Mouse (Mus musculus) forebrain, postnatal 0 days (tissue): ENCODE measurements around the gene B4galt4. TPM values are rescaled to one million over a fixed set of nuclear protein-coding genes. Genes with fewer than 3 reads are reported as not detected.
"Not testable (repeated sequence)": the region's sequence is repeated elsewhere in the genome, so short reads cannot be mapped to it uniquely, and the experiment has no call there.

Experiments
- ATAC-seq: fragments of 200-750 bp; cut with Nextera tagmentation; 2 replicates; pipeline ENCODE4 v1.8.0; 2017; ENCODE audit warnings: mild to moderate bottlenecking, moderate library complexity
- DNase-seq: peaks from one replicate; pipeline ENCODE4 v3.0.0-alpha.2; 2015
- H3K27ac ChIP-seq: fragments of 300-500 bp; sonication (generic); 2 replicates; pipeline ENCODE4 v1.5.1; 2014; ENCODE audit warnings: low read depth, mild to moderate bottlenecking, antibody characterized with exemption, low read length, moderate library complexity, mixed read lengths
- H3K27me3 ChIP-seq: fragments of 300-500 bp; sonication (generic); 2 replicates; pipeline ENCODE4 v1.6.1; 2014; ENCODE audit warnings: mild to moderate bottlenecking, low read length, mixed read lengths; ENCODE audit not compliant: insufficient read depth
- H3K36me3 ChIP-seq: fragments of 300-500 bp; sonication (generic); 2 replicates; pipeline ENCODE4 v1.6.1; 2014; ENCODE audit warnings: mild to moderate bottlenecking, moderate library complexity; ENCODE audit not compliant: insufficient read depth
- H3K4me1 ChIP-seq: fragments of 300-500 bp; sonication (generic); 2 replicates; pipeline ENCODE4 v1.6.1; 2014; ENCODE audit warnings: antibody characterized with exemption; ENCODE audit not compliant: insufficient read depth
- H3K4me2 ChIP-seq: fragments of 300-500 bp; sonication (generic); 2 replicates; pipeline ENCODE4 v1.6.1; 2014; ENCODE audit warnings: low read depth, mild to moderate bottlenecking, moderate library complexity
- H3K4me3 ChIP-seq: fragments of 300-500 bp; sonication (generic); 2 replicates; pipeline ENCODE4 v1.5.1; 2014; ENCODE audit warnings: low read depth, low read length, mixed read lengths
- H3K9ac ChIP-seq: fragments of 300-500 bp; sonication (generic); 2 replicates; pipeline ENCODE4 v1.6.1; 2014; ENCODE audit warnings: mild to moderate bottlenecking
- H3K9me3 ChIP-seq: fragments of 300-500 bp; sonication (generic); 2 replicates; pipeline ENCODE4 v1.6.1; 2016; ENCODE audit warnings: low read length
- CTCF ChIP-seq: sonication (generic); IDR thresholded peaks from 2 replicates; pipeline ENCODE4 v1.5.1; 2016; ENCODE audit warnings: antibody characterized with exemption, control low read depth, low read depth
- WGBS: fragments of 180-500 bp; shearing (Covaris S2); extraction: QIAGEN DNeasy Blood & Tissue Kit; methylation state at CpG from one replicate; pipeline ENCODE4 v1.1.7; 2014; 5-methylcytosine and 5-hydroxymethylcytosine counted together
- polyA plus RNA-seq: library from polyadenylated mRNA; unstranded; fragments of >200 nt; fragmentation: Nextera tagmentation; extraction: Ambion mirVana; gene quantifications from 2 replicates; pipeline ENCODE4 v1.2.1, GENCODE M21; 2015
- total RNA-seq: library from RNA; depleted of rRNA; stranded (reverse); fragments of >200 nt; gene quantifications from 2 replicates; pipeline ENCODE4 v1.2.3, GENCODE M21; 2014

The B4galt4 gene
- total and polyA plus RNA-seq, 2 experiments from 2014 or later = 25.0 to 27.3 TPM

- H3K36me3 ChIP-seq = no peaks in the 10 kb centered on the region
- whole genome bisulfite sequencing = under 1% methylated on average over 74 of the region's 74 CpGs
- peak within 1 kb of the TSS; percentile 85 for H3K4me2 ChIP-seq
- no peaks in the 10 kb centered on the region for H3K27me3 ChIP-seq
- peak within 1 kb of the TSS; percentile 67 for H3K27ac ChIP-seq
- no peak for TF ChIP-seq CTCF
- peak within 1 kb of the TSS; percentile 66 for H3K4me3 ChIP-seq
- no peaks in the 10 kb centered on the region for H3K9me3 ChIP-seq
- ATAC-seq = peak; percentile 94
- peak; percentile 71 for DNase-seq
- H3K4me1 ChIP-seq = 0 out of 2 replicates have a peak, but pooled peaks cover 5% of the 10 kb centered on the region
- peak within 1 kb of the TSS; percentile 60 for H3K9ac ChIP-seq
Observed at GRCm38 (mm10) chr16:38712581-38713403, 29.3 kb upstream of the B4galt4 start, which contains the start of gene Arhgap31. Gene Arhgap31, minus strand, starts transcription at chr16:38713274.

- no peaks in the 10 kb centered on the region for H3K9me3 ChIP-seq
- no peaks in the 10 kb centered on the region for H3K36me3 ChIP-seq
- no peaks in the 10 kb centered on the region for H3K27me3 ChIP-seq
- peak overlapping the region; percentile 60 for H3K9ac ChIP-seq
- no peak for TF ChIP-seq CTCF
- H3K4me1 ChIP-seq = 0 out of 2 replicates have a peak, but pooled peaks cover 5% of the 10 kb centered on the region
- no peak; the same call in 1 of the 2 replicates for ATAC-seq
- WGBS = 25% methylated on average over 17 of the region's 17 CpGs
- H3K27ac ChIP-seq = peak overlapping the region; percentile 67
- peak; percentile 33 for DNase-seq
- peak overlapping the region; percentile 66 for H3K4me3 ChIP-seq
- H3K4me2 ChIP-seq = peak overlapping the region; percentile 85
Observed at GRCm38 (mm10) chr16:38713404-38714258, 28.4 kb upstream of the B4galt4 start.

- 59% methylated on average over 11 of the region's 12 CpGs for WGBS
- ATAC-seq, H3K27me3 ChIP-seq, DNase-seq, H3K4me3 ChIP-seq, H3K27ac ChIP-seq, H3K9ac ChIP-seq, H3K9me3 ChIP-seq, H3K36me3 ChIP-seq, H3K4me1 ChIP-seq: not testable (repeated sequence)
- H3K4me2 ChIP-seq = peak overlapping the region; percentile 27; the same call in 1 of the 2 replicates
Observed at GRCm38 (mm10) chr16:38714259-38714526, 27.9 kb upstream of the B4galt4 start.

GRCm38 (mm10) chr16:38721377-38721776 lies 20.7 kb upstream of the B4galt4 start:
- ATAC-seq = no peak
- no peak overlapping the region for H3K4me2 ChIP-seq
- H3K27me3 ChIP-seq = no peaks in the 10 kb centered on the region
- H3K9ac ChIP-seq = no peak overlapping the region
- no peaks in the 10 kb centered on the region for H3K9me3 ChIP-seq
- H3K4me3 ChIP-seq = no peak overlapping the region
- DNase-seq = no peak
- H3K27ac ChIP-seq = no peak overlapping the region
- WGBS = 98% methylated on average over 8 of the region's 9 CpGs
- no peaks in the 10 kb centered on the region for H3K36me3 ChIP-seq
- H3K4me1 ChIP-seq = no peaks in the 10 kb centered on the region
- TF ChIP-seq CTCF = no peak

- Histone ChIP-seq H3K27me3 (no peaks in the 10 kb centered on the region), H3K4me1 (no peaks in the 10 kb centered on the region), H3K27ac (no peak overlapping the region), H3K36me3 (no peaks in the 10 kb centered on the region), H3K9ac (no peak overlapping the region), H3K4me2 (no peak overlapping the region), H3K9me3 (no peaks in the 10 kb centered on the region), H3K4me3 (no peak overlapping the region)
- no peak for TF ChIP-seq CTCF
- WGBS = 77% methylated on average over 8 of the region's 8 CpGs
- ATAC-seq (peak; percentile 72), DNase-seq (no peak)
Observed at GRCm38 (mm10) chr16:38724256-38724655, 17.8 kb upstream of the B4galt4 start.

- ATAC-seq (no peak), DNase-seq (no peak)
- WGBS = 53% methylated on average over 13 of the region's 13 CpGs
- Histone ChIP-seq H3K9me3 (no peaks in the 10 kb centered on the region), H3K4me2 (no peak overlapping the region), H3K27ac (peak overlapping the region; percentile 29; the same call in 1 of the 2 replicates), H3K4me1 (no peaks in the 10 kb centered on the region), H3K9ac (no peak overlapping the region), H3K4me3 (no peak overlapping the region), H3K27me3 (no peaks in the 10 kb centered on the region), H3K36me3 (no peaks in the 10 kb centered on the region)
- no peak for TF ChIP-seq CTCF
Observed at GRCm38 (mm10) chr16:38724974-38725373, 17.1 kb upstream of the B4galt4 start.

- no peak overlapping the region for H3K4me2 ChIP-seq
- TF ChIP-seq CTCF = no peak
- ATAC-seq (no peak), DNase-seq (no peak)
- no peaks in the 10 kb centered on the region for H3K9me3 ChIP-seq
- 92% methylated on average over 15 of the region's 15 CpGs for WGBS
- H3K4me3 ChIP-seq = no peak overlapping the region
- H3K27ac ChIP-seq = no peak overlapping the region
- H3K9ac ChIP-seq = no peak overlapping the region
- H3K27me3 ChIP-seq = no peaks in the 10 kb centered on the region
- H3K4me1 ChIP-seq = no peaks in the 10 kb centered on the region
- H3K36me3 ChIP-seq = no peaks in the 10 kb centered on the region
Observed at GRCm38 (mm10) chr16:38728576-38729132, 13.4 kb upstream of the B4galt4 start.
